Mouse (Mus musculus) thymus, adult 2 months (tissue): Measurements from ENCODE around the gene Ell2.

Experiments used
- CTCF ChIP-seq: fragments of 200-500 bp; IDR thresholded peaks from 2 replicates; pipeline ENCODE4 v1.5.1; 2012; ENCODE audit warnings: mild to moderate bottlenecking, control low read depth, low read length, moderate library complexity, borderline replicate concordance; ENCODE audit not compliant: control insufficient read depth, poor library complexity, insufficient read depth; ENCODE audit errors: extremely low read depth
- POLR2A ChIP-seq: fragments of 200-500 bp; IDR thresholded peaks from 2 replicates; pipeline ENCODE4 v1.6.1; 2012; ENCODE audit warnings: mild to moderate bottlenecking, low read length, control low read depth, moderate library complexity; ENCODE audit not compliant: control insufficient read depth, poor library complexity, insufficient read depth; ENCODE audit errors: extremely low read depth

- TF ChIP-seq CTCF (no peak), POLR2A (no peak)
These were observed 38.8 kb downstream of the Ell2 start for GRCm38 (mm10) chr13:75745328-75745727.
